Mouse (Mus musculus): ENCODE data around the gene Gm45753. TPM values are rescaled to one million over a fixed set of nuclear protein-coding genes. Genes with fewer than 3 reads are reported as not detected.
A peak's percentile ranks its signal among the peaks of the same experiment; 100 is the strongest.
"Not testable (repeated sequence)": the region's sequence is repeated elsewhere in the genome, so short reads cannot be mapped to it uniquely, and the experiment has no call there.

Gene Gm45753
- 0.38 TPM in 1 of 2 replicates, not detected in the other for total RNA-seq (2014; fragmentation: Nextera tagmentation)
- not detected in 2 replicates for total RNA-seq (2017)

DNA sequence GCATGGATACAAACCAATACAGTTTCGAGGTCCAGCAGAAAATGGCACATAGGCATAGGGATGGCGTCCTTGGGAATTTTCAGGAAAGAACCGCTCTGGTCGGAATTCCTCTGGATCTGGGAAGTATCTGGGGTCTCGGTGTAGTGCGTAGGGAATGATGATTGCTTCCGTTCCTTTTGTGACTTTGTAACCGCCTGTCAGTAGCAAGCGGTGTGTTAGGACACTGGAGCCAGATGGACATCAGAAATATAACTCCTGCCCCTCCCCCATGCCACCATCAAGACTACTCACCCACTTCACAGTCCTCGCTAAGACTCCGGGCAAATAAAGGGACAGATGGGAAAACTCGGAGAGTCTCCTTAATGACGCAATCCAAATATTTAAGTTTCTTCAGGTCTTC, at the start of gene Gm45753:
Gene Gm45753 (minus strand): TSS at position 101 of the 400 bp plus-strand sequence.
- ATAC-seq (replicated peaks; ENCODE audit: poor library complexity, severe bottlenecking) = no peak

- ATAC-seq (replicated peaks; ENCODE audit: poor library complexity, severe bottlenecking) = no peak
Measured at GRCm38 (mm10) chr8:45355809-45356208, 47.5 kb upstream of the Gm45753 start.

GRCm38 (mm10) chr8:45345031-45345430, 36.8 kb upstream of the Gm45753 start:
- peak; percentile 81 for ATAC-seq (replicated peaks; ENCODE audit: poor library complexity, severe bottlenecking)

DNA sequence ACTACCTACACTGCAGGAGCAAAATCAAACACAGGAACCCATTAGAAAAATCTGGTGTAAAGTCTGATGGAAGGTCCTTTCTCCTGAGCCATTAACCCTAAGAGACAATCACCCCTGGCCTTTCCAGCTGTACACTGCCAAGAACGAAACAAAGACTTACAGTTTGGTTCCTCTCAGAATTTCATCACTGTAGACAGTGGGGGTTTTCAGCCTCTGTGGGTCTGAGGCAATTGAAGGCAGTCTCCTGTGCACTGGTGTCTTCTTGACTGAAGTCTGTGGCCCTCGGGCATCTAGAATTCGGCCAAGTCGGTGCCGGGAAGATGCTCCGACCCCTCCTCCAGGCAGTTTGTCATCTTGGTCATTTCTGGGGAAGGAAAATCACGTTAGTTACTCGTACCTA, 36.0 kb upstream of the Gm45753 start:
- ATAC-seq (replicated peaks; ENCODE audit: poor library complexity, severe bottlenecking) = peak; percentile 84

GRCm38 (mm10) chr8:45341630-45342628, 33.7 kb upstream of the Gm45753 start:
- no peak for ATAC-seq (replicated peaks; ENCODE audit: poor library complexity, severe bottlenecking)

GRCm38 (mm10) chr8:45333493-45333892, 25.2 kb upstream of the Gm45753 start:
- ATAC-seq (replicated peaks; ENCODE audit: poor library complexity, severe bottlenecking) = peak; percentile 64

DNA sequence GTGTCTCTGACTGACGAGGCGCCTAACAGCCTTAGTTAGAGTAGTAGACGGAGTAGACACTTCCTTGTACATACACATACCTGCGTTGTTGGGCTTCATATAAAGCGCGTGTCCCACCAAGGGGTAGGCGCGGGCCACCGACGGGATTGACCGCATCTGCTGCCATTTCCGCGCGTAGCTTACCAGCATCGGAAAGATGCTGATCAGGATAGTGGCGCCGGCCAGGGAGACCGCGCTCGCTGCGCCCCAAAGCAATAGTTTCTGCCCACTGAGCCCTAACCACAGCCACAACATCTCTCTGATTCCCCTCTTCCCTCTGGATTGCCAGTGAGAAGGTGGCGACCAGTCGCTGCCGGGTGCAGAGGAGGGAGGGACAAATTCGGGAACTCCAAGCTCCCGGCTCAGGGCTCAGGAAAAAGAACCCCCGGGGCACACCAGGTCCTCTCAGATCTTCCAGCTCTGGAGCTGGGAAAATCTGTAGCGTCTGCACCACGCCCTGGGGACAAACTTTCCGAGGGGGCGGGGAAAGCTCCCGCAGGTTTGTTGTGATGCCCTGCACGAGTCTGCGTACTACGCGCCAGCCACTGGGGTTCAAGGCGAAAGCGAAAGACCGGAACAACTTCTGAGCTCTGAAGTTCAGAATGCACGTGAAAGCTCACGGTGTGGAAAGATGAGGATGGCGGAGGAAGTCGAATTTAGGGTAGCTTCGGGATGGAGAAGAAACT, 24.6 kb upstream of the Gm45753 start, which contains the start of gene Cyp4v3:
Gene Cyp4v3 (minus strand): TSS at position 532 of the 725 bp plus-strand sequence.
- peak; percentile 79 for ATAC-seq (replicated peaks; ENCODE audit: poor library complexity, severe bottlenecking)

DNA sequence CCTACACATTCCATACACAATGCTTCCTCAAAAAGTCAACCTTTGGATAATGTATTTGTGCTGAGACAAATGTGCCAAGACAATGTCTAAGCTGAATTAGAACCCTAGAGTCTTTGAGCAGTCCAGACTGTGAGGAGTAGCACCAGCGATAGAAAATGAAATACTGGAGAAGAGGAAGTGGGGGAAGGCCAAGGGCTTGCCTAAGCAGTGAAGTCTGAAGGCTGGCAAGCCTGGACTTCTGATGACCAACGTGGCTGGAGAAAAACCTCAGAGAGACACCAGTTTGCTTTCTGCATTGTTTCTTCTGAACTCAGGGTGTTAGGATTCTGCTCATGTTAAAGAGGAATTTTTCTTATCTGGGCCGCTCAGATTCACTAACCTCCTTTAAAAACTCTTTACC, 22.6 kb upstream of the Gm45753 start:
- peak; percentile 54 for ATAC-seq (replicated peaks; ENCODE audit: poor library complexity, severe bottlenecking)

- no peak for ATAC-seq (replicated peaks; ENCODE audit: poor library complexity, severe bottlenecking)
Measured at GRCm38 (mm10) chr8:45329206-45329980, 21.1 kb upstream of the Gm45753 start.

DNA sequence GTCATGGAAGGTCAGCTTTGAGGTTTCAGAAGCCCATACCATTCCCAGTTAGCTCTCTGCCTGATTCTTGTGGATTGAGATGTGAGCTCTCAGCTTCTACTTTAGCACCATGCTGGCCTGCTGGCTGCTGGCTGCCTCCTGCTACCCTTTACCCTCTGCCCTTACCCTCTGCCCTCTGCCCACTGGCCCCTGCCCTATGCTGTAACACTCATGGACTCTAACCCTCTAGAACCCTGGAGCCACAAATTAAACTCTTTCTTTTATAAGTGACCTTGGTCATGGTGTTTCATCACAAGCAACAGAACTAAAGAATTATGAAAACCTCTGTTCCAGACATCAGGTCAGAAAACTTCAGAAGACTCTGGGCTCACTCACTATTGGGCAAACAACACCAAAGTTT, 18.8 kb upstream of the Gm45753 start:
- not testable (repeated sequence) for ATAC-seq (replicated peaks; ENCODE audit: poor library complexity, severe bottlenecking)

GRCm38 (mm10) chr8:45324151-45324550, 15.9 kb upstream of the Gm45753 start:
- no peak for ATAC-seq (replicated peaks; ENCODE audit: poor library complexity, severe bottlenecking)

GRCm38 (mm10) chr8:45321365-45321764, 13.1 kb upstream of the Gm45753 start:
- no peak for ATAC-seq (replicated peaks; ENCODE audit: poor library complexity, severe bottlenecking)

- no peak for ATAC-seq (replicated peaks; ENCODE audit: poor library complexity, severe bottlenecking)
Measured at GRCm38 (mm10) chr8:45320930-45321329, 12.7 kb upstream of the Gm45753 start.

DNA sequence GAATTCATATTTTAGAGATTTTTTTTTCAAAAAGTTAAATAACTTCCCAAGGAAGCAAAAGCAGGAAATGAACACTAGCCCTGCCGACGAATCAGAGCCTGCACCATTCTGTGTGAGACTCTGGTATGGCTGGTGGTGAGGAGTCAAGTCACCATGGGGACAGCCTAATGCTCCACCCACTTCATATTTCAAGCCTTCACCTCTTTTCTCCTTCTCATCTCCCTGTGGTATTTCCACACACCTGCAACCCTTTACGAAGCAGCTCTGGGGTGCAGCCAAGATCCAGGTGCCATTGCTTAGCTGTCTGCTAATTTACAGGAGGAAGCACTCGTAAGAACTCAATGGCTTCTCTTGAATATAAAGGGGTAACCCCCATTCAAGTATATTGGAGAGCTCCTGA, 2.7 kb upstream of the Gm45753 start:
- ATAC-seq (replicated peaks; ENCODE audit: poor library complexity, severe bottlenecking) = no peak

DNA sequence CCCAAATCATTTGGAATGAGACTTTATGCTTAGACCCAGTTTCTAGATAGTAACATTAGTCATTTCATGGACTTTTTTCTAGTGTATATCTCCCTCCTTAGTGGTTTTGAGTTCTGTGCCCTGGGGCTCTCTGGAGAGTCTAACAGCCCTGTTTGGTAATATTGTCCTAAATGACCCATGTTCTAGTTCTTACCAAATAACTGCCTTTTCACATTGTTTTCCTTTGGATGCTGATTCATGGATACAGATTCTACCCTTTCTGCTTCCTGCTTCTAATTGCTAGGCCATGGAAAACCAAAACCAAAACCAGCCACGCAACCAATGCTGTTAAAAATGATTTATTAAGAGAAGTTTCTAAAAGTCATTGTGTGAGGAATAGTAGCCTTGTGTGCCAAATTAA, 2.8 kb downstream of the Gm45753 start:
- no peak for ATAC-seq (replicated peaks; ENCODE audit: poor library complexity, severe bottlenecking)

GRCm38 (mm10) chr8:45304354-45304753, 3.9 kb downstream of the Gm45753 start:
- ATAC-seq (replicated peaks; ENCODE audit: poor library complexity, severe bottlenecking) = no peak

GRCm38 (mm10) chr8:45302390-45302789, 5.9 kb downstream of the Gm45753 start:
- no peak for ATAC-seq (replicated peaks; ENCODE audit: poor library complexity, severe bottlenecking)

DNA sequence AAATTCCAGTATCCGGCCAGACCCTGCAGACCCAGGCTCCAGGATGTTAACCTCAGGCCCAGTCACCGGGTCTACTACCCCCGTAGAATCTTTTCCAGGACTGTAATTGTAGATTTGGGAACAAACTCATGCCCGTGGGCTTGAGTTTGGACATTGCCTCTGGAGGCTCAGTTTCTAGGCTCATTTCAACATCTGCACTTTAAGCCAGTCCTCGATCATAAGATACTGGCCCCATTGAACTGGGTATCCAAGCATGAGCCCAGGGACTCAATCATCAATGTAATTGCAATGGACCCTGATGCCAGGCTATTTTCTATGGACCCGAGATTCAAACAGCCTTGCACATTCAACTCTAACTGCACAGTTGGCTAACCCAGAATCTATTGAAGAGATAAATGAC, 13.0 kb downstream of the Gm45753 start:
- no peak for ATAC-seq (replicated peaks; ENCODE audit: poor library complexity, severe bottlenecking)

GRCm38 (mm10) chr8:45294687-45295086, 13.6 kb downstream of the Gm45753 start, which contains the start of gene Klkb1:
Klkb1 (minus strand) TSS chr8:45294859.
- no peak for ATAC-seq (replicated peaks; ENCODE audit: poor library complexity, severe bottlenecking)

- no peak for ATAC-seq (replicated peaks; ENCODE audit: poor library complexity, severe bottlenecking)
Measured at GRCm38 (mm10) chr8:45291790-45292189, 16.5 kb downstream of the Gm45753 start.
